Mouse (Mus musculus) myocyte (in vitro differentiated cells): ENCODE results near the gene Serpinh1.

Source experiments
- CEBPB ChIP-seq: IDR thresholded peaks from 2 replicates; pipeline ENCODE4 v1.6.1; 2011; ENCODE audit warnings: mild to moderate bottlenecking, moderate library complexity; ENCODE audit not compliant: poor library complexity, insufficient read depth, severe bottlenecking
- E2F4 ChIP-seq: IDR thresholded peaks from one replicate; pipeline ENCODE4 v1.6.1; 2011; ENCODE audit warnings: mild to moderate bottlenecking, control low read depth, moderate library complexity; ENCODE audit not compliant: insufficient read depth
- MAX ChIP-seq: IDR thresholded peaks from one replicate; pipeline ENCODE4 v1.6.1; 2011; ENCODE audit warnings: low read depth, mild to moderate bottlenecking, control low read depth
- MYOD1 ChIP-seq, 3 experiments: IDR thresholded peaks; one replicate each; pipeline ENCODE4 v1.6.1; 2011; ENCODE audit warnings: control low read depth in 2 of 3, low read depth in 2 of 3, mild to moderate bottlenecking in 2 of 3, moderate library complexity in 1 of 3; ENCODE audit not compliant: insufficient read length in 2 of 3, control insufficient read depth in 1 of 3
- POLR2A ChIP-seq: IDR thresholded peaks from one replicate; pipeline ENCODE4 v1.6.1; 2011; ENCODE audit warnings: low read depth, mild to moderate bottlenecking, control low read depth, moderate library complexity; ENCODE audit not compliant: insufficient read length
- POLR2AphosphoS2 ChIP-seq: IDR thresholded peaks from one replicate; pipeline ENCODE4 v1.6.1; 2011; ENCODE audit warnings: low read depth, control low read depth; ENCODE audit not compliant: insufficient read length
- REST ChIP-seq: IDR thresholded peaks from one replicate; pipeline ENCODE4 v1.6.1; 2011; ENCODE audit warnings: mild to moderate bottlenecking, control low read depth, moderate library complexity; ENCODE audit not compliant: insufficient read depth, insufficient read length
- TCF12 ChIP-seq: IDR thresholded peaks from one replicate; pipeline ENCODE4 v1.6.1; 2011; ENCODE audit warnings: mild to moderate bottlenecking, control low read depth; ENCODE audit not compliant: poor library complexity, insufficient read depth, severe bottlenecking
- USF1 ChIP-seq: IDR thresholded peaks from one replicate; pipeline ENCODE4 v1.6.1; 2011; ENCODE audit warnings: low read depth, mild to moderate bottlenecking, control low read depth, moderate library complexity

DNA sequence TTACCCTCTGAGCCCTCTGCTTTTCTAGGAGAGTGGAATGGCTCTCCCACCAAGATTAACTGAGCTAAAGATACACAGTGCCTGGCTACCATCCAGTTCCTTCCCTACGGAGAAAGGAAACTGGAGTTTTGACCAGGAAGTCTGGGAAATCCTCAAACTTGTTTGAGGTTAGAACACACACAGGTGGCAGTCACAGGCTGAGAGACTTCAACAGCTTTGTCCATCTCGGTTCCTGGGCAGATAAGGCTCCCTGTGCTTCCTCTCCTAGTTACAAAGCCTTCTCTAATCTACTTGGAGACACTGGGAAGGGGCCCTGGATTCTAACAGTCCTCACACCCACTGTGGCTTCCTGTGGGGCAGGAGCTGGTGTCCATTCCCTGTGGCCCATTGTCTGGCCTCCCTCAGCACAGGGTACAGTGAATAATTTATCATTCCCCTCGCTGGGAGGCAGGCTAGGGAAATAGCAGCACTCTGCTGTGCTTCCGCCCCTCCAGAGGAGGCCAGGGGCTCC, 31.1 kb upstream of the Serpinh1 start:
- TF ChIP-seq POLR2A = no peak
- TF ChIP-seq POLR2AphosphoS2 = no peak
- no peak for TF ChIP-seq CEBPB
- TF ChIP-seq MYOD1 (IDR thresholded peaks at IDR 0.05; ENCODE audit: control insufficient read depth in 1 of 3, insufficient read length in 2 of 3, low read depth in 2 of 3) = no peak
- TF ChIP-seq E2F4 = no peak
- TF ChIP-seq TCF12 = no peak
- no peak for TF ChIP-seq MAX
- no peak for TF ChIP-seq USF1
- TF ChIP-seq REST = no peak
